Mouse (Mus musculus) spleen, postnatal 4 days (tissue): ENCODE results near the gene Emc3.
A peak's percentile ranks its signal among the peaks of the same experiment; 100 is the strongest.

Source experiments
- DNase-seq, 2 experiments: peaks; one replicate each; pipeline ENCODE4 v3.0.0; 2022; ENCODE audit warnings: low spot score in 2 of 2

Gene Emc3

DNA sequence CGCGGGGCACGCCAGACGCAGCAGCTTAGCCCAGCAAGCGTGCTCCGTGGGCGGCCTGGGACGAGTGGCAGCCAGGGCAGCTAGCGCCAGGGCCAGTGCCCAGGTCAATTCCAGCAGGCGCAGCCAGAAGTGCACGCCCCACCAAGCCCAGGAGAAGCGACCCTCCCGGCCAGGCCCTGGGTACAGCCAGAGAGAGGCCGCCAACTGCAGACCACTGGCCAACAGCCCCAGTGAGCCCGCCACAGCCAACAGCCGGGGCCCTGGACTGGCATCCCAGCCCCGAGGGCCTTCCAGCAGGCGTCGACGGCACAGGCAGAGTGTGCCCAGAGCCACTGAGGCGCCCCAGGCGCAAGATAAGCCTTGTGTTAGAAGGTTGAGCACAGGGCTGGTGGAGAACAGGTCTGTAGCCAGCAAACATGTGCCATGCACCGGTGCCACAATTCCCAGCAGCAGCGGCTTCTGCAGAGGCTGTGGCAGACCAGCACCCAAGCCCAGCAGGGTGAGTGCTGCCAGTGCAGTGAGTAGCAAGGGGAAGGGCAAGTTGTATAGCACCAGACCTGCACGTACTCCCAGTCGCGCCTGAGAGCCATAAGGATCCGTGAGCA is 36.3 kb downstream of the Emc3 start:
- DNase-seq: no peak

DNA sequence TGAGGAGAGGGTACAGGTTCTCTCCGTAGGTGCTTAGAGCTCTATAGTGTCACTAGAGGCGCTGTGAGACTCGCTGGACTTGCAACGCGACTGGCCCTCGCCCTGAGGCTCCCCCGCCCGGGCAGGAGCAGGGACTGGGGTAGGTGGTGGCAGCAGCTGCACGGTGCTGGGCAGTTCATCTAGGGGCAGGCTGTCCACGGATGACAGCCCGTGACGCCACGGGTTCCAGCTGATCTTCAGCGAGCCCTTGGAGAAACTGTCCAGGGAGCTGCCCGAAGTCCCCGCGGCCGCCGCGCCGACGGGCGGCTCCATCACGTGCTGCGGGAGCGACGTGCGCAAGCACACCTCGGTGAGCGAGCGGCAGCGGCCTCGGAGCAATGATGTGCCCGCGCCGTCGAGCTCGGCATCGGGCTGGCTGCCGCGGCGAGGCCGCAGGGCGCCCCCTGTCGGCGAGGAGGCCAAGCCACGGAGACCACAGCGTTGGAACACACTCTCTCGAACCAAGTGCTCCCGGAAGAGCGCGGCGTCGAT is 37.1 kb downstream of the Emc3 start:
- DNase-seq: peak; percentile 80 to 92

DNA sequence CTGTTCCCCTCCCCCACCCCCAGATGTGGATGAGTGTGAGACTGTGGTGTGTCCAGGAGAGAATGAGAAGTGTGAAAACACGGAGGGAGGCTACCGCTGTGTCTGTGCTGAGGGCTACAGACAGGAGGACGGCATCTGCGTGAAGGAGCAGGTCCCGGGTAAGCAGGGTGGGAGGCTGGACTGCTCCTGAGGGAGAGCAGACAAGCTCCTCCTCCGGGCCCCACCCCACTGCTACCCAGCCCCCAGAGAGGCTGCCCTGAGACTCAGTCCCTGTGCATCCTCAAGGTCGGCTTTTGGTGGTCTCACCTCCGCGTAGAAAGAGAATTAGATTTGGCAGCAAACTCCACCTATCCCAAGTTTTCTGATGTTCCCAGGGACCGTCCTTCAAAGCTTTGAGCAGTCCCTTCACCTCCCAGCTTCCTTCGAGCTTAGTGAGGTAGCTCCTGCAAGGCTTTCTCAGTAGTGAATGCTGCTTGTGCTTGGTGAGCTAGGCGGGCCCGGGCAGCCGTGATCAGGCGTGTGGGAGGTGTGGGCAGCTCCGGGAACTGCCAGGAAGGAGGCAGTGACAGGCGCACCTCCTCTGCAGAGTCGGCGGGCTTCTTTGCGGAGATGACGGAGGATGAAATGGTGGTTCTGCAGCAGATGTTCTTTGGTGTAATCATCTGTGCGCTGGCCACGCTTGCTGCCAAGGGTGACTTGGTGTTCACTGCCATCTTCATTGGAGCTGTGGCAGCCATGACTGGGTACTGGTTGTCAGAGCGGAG is 39.2 kb downstream of the Emc3 start:
- no peak for DNase-seq

DNA sequence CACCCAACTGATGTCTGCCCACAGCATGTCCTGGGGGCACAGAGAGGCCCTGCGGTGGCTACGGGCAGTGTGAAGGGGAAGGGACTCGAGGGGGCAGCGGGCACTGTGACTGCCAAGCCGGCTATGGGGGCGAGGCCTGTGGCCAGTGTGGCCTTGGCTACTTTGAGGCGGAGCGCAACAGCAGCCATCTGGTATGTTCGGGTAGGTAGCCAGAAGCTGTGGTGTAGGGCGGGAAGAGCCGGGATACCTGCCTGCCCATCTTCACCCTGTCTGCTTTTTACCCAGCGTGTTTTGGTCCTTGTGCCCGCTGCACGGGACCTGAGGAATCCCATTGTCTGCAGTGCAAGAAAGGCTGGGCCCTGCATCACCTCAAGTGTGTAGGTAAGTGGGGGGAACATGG is 42.0 kb downstream of the Emc3 start:
- DNase-seq: no peak

DNA sequence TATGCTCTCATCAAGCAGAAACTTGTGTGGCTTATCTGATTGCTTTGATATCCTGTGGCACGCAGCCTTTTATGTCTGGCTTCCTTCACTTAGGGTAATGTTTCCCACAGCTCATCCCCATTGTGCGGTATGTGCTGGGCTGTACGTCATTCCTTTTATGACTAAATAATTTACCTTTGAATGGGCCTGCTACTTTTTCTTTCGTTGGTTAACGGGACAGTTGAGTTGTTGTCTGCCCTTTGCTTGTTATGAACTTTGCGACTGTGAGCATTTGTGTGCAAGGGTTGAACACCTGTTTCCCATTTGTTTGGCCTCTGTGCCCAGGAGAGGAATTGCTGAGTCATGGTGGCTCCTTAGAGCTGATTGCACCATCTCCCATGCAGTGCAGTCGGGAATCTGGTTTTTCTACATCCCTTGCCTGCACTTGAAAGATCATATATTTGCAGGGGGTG is 44.3 kb downstream of the Emc3 start:
- DNase-seq: no peak

DNA sequence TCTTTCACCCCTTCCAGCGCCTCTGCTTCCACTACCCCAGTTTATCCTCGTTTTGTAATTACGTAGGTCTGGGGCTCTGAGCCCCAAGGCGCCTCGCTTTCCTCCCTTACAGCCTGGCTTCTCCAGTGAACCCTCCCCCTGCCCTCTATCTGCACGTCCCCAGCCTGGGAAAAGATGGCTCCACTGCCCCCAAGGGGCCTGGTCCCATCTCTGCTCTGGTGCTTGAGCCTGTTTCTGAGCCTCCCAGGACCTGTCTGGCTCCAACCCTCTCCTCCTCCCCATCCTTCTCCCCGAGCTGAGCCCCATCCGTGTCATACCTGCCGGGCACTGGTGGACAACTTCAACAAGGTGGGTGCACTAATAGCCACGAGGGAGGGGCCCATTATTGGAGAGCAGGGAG is 47.7 kb downstream of the Emc3 start:
- no peak for DNase-seq

DNA sequence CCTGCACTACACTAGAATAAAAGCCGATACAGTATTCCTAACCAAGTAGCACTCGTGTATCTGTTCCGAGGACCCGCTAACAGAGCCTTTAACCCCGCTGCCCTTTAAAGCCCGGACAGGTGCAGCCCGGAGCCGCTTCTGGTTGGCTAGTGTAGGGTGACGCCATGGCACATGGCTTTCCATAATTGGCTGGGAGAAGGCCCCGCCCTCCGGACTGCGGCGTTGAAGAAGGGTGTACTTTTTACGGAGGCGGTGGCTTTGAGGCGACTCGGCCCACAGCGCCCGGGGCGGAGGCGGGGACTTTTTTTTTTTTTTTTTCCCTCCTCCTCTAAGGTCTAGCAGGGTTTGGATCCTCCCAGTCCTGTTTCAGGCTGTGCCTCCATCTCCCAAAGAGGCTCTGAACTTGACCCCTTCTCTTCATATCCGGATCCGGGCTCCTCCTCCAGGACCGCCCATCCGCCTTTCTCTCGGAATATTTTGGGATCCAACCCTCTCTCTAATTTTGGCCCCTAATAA is 48.3 kb downstream of the Emc3 start, which contains the start of gene Creld1:
Creld1 (plus strand) TSS at position 198 of the 516 bp plus-strand sequence.
- DNase-seq: peak; percentile 92 to 93

DNA sequence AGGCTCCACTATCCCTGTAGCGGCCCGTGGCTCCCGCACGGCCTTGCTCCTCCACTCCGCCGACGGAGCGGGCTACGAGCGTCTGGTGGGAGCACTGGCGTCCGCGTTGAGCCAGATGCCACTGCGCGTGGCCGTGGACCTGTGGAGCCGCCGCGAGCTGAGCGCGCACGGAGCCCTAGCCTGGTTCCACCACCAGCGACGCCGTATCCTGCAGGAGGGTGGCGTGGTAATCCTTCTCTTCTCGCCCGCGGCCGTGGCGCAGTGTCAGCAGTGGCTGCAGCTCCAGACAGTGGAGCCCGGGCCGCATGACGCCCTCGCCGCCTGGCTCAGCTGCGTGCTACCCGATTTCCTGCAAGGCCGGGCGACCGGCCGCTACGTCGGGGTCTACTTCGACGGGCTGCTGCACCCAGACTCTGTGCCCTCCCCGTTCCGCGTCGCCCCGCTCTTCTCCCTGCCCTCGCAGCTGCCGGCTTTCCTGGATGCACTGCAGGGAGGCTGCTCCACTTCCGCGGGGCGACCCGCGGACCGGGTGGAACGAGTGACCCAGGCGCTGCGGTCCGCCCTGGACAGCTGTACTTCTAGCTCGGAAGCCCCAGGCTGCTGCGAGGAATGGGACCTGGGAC is 48.9 kb downstream of the Emc3 start:
- no peak for DNase-seq

DNA sequence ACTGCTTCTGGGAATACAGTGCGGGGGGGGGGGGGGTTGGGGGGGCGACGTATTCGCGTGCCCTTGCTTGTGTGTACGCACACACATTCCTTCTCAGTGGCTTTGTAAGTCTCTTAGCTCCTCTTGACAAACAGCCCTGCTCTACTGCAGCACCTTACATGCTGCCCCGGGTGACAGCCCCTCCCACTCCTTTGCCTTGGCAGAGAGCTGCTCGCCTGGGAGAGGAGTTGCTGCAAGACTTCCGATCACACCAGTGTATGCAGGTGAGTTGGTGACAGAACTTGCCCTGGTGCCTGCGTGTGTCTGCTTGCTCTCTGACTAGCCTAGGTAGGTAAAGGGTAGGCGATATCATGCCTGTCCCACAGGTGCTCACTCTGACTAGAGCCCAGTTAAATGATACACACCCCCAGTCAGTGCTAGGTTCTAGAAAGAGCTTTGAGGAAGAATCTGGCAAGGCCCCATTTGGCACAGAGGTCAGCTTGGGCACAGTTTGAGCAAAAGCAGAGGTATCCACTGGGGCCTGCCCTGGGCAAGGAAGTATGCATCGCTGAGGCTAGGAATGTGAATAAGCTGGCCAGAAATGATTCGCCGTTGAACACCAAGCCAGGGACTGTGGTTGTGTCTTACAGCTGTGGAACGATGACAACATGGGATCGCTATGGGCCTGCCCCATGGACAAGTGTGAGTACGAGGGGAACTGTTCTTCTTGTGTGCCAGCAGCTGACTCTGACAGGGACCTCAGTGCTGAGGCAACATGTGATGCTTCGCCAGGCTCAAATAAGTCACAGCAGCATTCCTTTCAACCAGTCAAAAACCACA is 50.7 kb downstream of the Emc3 start:
- DNase-seq: no peak

DNA sequence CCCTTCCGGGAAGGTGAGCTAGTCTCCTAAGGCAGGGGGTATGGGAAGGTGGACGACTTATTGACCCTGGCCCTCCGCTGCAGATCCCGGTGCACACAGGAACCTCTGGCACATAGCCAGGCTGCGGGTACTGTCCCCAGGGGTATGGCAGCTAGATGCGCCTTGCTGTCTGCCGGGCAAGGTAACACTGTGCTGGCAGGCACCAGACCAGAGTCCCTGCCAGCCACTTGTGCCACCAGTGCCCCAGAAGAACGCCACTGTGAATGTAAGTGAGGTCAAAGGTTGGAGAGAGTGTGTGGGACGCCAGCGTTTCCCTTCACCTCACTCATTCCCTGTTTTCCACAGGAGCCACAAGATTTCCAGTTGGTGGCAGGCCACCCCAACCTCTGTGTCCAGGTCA is 52.5 kb downstream of the Emc3 start:
- no peak for DNase-seq

DNA sequence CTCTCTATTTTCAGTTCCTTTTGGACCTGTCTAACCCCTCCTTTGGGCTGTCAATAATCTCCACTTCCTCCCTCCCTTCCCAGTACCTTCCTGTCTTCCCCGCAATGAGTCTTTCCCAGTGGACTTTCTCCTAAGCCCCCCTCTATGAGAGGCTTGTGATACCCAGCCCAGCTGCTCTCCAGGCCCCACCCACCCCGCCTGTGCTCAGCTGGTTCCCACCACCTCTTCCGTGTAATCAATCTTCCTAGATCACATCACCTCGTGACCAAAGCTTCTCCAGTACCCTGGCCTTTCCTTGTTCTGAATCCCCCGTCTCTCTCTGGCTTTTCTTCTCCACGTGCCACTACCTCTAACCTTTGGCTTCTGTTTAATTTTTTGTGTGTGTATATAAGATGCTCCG is 54.1 kb downstream of the Emc3 start:
- DNase-seq: no peak

DNA sequence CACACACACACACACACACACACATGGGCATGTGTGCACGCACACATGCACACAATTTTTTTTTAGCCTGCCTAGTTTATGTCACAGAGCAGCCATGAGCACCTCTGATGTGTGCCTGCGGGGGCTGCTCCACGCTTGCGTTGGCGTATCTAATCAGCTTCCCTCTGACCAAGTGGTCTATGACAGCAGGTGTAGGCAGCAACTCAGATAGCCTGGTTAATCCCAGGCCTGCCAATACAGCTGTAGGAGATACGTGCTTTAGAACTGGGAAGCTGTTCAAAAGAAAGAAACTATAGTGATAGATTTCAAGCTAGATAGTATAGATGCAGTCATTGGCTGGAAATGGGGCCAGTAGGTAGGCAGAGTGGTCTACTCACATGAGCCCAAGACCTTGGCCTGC is 57.7 kb downstream of the Emc3 start:
- no peak for DNase-seq

DNA sequence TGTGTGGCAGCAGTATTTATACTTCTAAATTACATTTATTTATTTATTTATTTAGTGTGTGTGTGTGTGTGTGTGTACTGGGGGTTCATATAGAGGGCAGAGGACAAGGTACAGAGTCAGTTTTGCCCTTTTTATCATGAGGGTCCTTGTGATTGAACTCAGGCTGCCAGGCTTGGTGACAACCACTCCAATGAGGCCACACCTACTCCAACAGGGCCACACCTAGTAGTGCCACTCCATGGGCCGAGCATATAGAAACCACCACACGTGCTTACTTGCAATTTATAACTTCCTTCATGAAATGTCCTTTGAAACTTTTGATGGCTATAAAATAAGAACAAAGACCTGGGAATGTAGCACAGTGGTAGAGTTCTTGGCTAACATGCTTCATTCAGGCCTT is 58.2 kb downstream of the Emc3 start:
- DNase-seq: no peak

DNA sequence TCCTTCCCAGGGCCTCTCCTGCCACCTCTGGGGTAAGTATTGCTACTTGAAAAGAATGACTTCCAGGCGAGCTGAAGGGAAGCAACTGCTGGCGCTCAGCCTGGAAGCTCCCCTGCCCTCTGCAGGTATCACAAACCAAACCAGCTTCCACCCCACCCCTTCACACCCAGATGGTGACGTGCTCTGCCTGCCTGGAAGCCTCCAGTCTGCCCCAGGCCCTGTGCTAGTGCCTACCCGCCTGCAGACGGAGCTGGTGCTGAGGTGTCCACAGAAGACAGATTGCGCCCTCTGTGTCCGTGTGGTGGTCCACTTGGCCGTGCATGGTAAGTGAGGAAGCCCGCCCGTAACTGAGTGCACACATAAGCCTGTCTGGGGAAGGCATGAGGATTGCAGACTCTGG is 59.4 kb downstream of the Emc3 start:
- no peak for DNase-seq

DNA sequence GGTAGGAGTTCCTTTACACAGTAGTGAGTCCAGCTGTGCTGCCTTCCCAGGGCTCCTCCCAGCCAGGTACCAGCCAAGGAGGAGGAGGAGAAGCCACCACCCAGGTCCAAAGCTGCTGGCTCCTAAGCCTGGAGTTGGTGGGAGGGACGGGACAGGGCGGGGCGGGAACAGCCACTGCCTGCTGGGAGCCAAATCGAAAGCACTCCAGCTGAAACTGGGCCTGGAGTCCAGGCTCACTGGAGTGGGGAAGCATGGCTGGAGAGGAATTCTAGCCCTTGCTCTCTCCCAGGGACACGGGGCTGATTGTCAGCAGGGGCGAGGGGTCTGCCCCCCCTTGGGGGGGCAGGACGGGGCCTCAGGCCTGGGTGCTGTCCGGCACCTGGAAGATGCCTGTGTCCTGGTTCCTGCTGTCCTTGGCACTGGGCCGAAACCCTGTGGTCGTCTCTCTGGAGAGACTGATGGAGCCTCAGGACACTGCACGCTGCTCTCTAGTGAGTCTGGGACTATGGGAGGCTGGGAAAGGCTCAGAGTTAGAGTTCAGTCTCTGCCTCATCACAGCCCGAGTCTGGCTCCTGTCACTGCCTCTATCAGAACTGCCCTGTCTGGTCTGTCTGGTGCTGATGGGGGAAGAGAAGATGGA is 60.0 kb downstream of the Emc3 start, which contains the start of gene Il17rc:
Il17rc (plus strand) TSS at position 131 of the 640 bp plus-strand sequence.
- DNase-seq: no peak

DNA sequence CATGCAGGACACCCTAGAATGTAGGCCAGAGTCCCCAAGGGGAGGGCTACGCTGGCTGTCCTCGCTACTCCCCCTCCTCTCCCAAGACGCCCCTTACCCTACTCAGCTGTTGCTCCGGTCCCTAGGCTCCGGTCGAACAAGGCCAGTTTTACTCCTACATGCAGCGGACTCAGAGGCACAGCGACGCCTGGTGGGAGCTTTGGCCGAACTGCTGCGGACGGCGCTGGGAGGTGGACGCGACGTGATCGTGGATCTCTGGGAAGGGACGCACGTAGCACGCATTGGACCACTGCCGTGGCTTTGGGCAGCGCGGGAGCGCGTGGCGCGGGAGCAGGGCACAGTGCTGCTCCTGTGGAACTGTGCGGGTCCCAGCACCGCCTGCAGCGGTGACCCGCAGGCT is 62.0 kb downstream of the Emc3 start:
- DNase-seq: peak; percentile 65 to 84

DNA sequence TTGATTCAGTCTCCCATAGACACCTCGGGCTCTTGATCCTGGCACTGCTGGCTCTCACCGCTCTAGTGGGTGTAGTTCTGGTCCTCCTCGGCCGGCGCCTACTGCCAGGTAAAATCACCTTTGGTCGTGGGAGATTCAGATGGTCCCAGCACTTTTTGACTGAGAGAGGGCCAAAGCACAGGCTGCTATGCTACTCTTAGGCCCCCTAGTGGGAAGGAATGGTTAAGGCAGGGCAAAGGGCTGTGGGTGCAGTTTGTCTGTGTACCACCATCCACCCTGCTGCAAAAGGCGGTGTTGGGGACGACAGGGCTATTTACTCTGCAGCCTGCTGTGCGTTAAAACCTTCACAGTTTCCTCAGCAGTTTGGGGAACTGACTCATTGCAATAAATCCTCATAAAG is 62.4 kb downstream of the Emc3 start:
- DNase-seq: peak; percentile 74 to 86

DNA sequence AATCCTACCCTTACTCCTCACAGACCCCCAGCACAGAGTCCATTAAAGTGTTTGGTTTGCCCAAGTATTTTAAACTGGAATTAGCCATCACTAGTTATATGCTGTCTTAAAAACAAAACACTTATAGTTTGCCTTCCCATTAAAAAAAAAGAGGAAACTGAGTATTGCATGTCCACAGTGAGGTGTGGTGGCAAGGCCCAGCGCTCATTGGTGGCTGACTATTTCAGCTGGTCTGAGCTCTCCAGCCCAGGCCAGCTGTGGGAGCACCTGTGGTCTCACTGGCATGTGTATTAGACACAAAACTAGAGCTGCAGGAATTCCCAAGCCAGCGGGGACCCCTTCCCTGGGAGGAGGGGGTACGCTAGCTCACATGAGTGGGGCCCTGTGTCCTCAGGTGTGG is 62.9 kb downstream of the Emc3 start:
- no peak for DNase-seq

DNA sequence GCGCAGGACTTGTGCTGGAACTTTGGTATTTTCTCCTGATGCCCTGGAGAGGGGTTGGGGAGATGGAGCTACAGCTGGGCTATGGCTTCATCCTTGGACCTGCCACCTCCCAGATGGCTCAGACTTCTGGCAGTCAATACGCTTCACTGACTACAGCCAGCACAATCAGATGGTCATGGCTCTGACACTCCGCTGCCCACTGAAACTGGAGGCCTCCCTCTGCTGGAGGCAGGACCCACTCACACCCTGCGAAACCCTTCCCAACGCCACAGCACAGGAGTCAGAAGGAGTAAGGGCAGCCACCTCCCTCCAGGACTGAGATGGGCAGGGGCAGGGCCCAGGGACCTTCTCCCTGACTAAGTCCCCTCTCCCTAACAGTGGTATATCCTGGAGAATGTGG is 65.8 kb downstream of the Emc3 start:
- DNase-seq: no peak
